Mouse (Mus musculus) kidney, embryonic 16.5 days (tissue): ENCODE results near the gene Pnma1. TPM values are rescaled to one million over a fixed set of nuclear protein-coding genes. Genes with fewer than 3 reads are reported as not detected.

Experiments used
- ATAC-seq: fragments of 200-750 bp; cut with Nextera tagmentation; 2 replicates; pipeline ENCODE4 v1.8.0; 2017; ENCODE audit warnings: moderate TSS enrichment; ENCODE audit not compliant: low FRiP score, low TSS enrichment
- H3K27ac ChIP-seq: fragments of 300-500 bp; sonication (generic); 2 replicates; pipeline ENCODE4 v1.5.1; 2014; ENCODE audit warnings: low read length
- H3K27me3 ChIP-seq: fragments of 300-500 bp; sonication (generic); 2 replicates; pipeline ENCODE4 v1.6.1; 2014; ENCODE audit warnings: low read length, control low read depth, mixed read lengths; ENCODE audit not compliant: insufficient read depth
- H3K36me3 ChIP-seq: fragments of 300-500 bp; sonication (generic); 2 replicates; pipeline ENCODE4 v1.6.1; 2014; ENCODE audit warnings: low read length, control low read depth, mixed read lengths; ENCODE audit not compliant: insufficient read depth
- H3K4me1 ChIP-seq: fragments of 300-500 bp; sonication (generic); 2 replicates; pipeline ENCODE4 v1.6.1; 2014; ENCODE audit warnings: low read length, control low read depth, mixed read lengths; ENCODE audit not compliant: insufficient read depth
- H3K4me2 ChIP-seq: fragments of 300-500 bp; sonication (generic); replicated peaks from 2 replicates; pipeline ENCODE4 v1.6.1; 2014; ENCODE audit warnings: low read depth, low read length
- H3K4me3 ChIP-seq: fragments of 300-500 bp; sonication (generic); 2 replicates; pipeline ENCODE4 v1.5.1; 2014; ENCODE audit warnings: mild to moderate bottlenecking, low read length
- H3K9ac ChIP-seq: fragments of 300-500 bp; sonication (generic); replicated peaks from 2 replicates; pipeline ENCODE4 v1.6.1; 2014; ENCODE audit warnings: low read length
- H3K9me3 ChIP-seq: fragments of 300-500 bp; sonication (generic); 2 replicates; pipeline ENCODE4 v1.6.1; 2016; ENCODE audit warnings: low read length, control low read depth
- WGBS: fragments of 180-500 bp; shearing (Covaris S2); extraction: QIAGEN DNeasy Blood & Tissue Kit; methylation state at CpG from one replicate; pipeline ENCODE4 v1.1.7; 2014; 5-methylcytosine and 5-hydroxymethylcytosine counted together
- polyA plus RNA-seq: library from polyadenylated mRNA; unstranded; fragments of >200 nt; fragmentation: Nextera tagmentation; extraction: Ambion mirVana; gene quantifications from 2 replicates; pipeline ENCODE4 v1.2.1, GENCODE M21; 2015

Pnma1 gene
- polyA plus RNA-seq, 1 experiment from 2014 or later: 1.1 TPM

DNA sequence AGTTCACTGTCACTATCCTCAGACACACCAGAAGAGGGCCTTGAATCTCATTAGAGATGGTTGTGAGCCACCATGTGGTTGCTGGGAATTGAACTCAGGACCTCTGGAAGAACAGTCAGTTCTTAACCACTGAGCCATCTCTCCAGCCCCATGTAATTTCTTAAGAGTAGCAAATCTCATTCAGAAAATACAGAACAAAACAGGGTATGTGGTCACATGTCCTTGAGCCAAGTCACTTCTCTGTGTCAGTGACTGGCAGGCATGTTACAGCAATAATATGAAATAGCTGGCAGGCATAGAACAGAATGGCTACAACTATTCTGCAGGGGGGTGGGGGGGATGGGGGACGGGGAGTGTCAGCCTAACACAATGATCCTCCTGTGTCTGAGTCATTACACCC lies 48.2 kb downstream of the Pnma1 start:
- Histone ChIP-seq H3K27me3 (no peaks in the 10 kb centered on the region), H3K9me3 (0 out of 2 replicates have a peak, but pooled peaks cover 3% of the 10 kb centered on the region)

DNA sequence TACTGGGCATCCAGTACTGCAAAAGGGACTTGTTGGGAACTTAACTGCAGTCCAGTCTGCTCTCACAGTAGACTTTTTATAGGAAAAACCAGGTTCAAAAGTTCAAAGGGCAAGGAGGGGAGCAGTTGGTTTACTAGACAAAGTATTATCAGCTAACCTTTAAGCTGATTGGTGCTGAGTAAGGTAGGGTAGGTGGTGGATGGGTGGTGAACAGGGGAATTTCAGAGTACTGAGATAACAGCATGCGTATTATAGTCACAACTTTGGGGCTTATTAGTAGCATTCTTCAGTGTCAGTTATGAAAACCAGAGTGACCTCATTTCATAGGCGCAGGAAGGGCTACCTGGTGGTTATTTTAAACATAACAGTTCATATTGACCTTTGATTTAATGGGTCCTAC lies 48.7 kb downstream of the Pnma1 start:
- no peak overlapping the region for H3K9ac ChIP-seq
- no peak for ATAC-seq
- no peaks in the 10 kb centered on the region for H3K4me1 ChIP-seq
- no peak overlapping the region for H3K4me2 ChIP-seq
- WGBS: 95% methylated on average over 2 of the region's 2 CpGs
- no peak overlapping the region for H3K27ac ChIP-seq
- no peak overlapping the region for H3K4me3 ChIP-seq
- H3K9me3 ChIP-seq: 0 out of 2 replicates have a peak, but pooled peaks cover 3% of the 10 kb centered on the region
- H3K36me3 ChIP-seq: no peaks in the 10 kb centered on the region
- H3K27me3 ChIP-seq: no peaks in the 10 kb centered on the region

More for the DNA sequence above, 48.2 kb downstream of the Pnma1 start:
- Histone ChIP-seq H3K4me2 (peak overlapping the region; percentile 89), H3K36me3 (no peaks in the 10 kb centered on the region), H3K27ac (no peak overlapping the region), H3K4me1 (no peaks in the 10 kb centered on the region), H3K9ac (no peak overlapping the region), H3K4me3 (no peak overlapping the region)
- 69% methylated on average over 1 of the region's 1 CpGs for WGBS
- ATAC-seq: no peak

Other genes with a start within 250 kb of the Pnma1 start
- gene Numb, start 226.6 kb downstream of the Pnma1 start, polyA plus RNA-seq: 44.3 and 51.6 TPM in 2 replicates
- 11.2 and 11.5 TPM in 2 replicates for gene Riox1, start 197.9 kb downstream of the Pnma1 start, polyA plus RNA-seq
- not detected in 2 replicates for gene Heatr4, start 163.6 kb downstream of the Pnma1 start, polyA plus RNA-seq
- gene Acot2, start 160.6 kb downstream of the Pnma1 start, polyA plus RNA-seq: 40.9 and 45.5 TPM in 2 replicates
- gene Acot1, start 139.0 kb downstream of the Pnma1 start, polyA plus RNA-seq: 69.0 and 69.8 TPM in 2 replicates
- gene Acot4, start 110.1 kb downstream of the Pnma1 start, polyA plus RNA-seq: 8.0 and 11.5 TPM in 2 replicates
- not detected in 2 replicates for gene Gm49366, start 109.6 kb downstream of the Pnma1 start, polyA plus RNA-seq
- 2.6 and 3.4 TPM in 2 replicates for gene Acot3, start 96.3 kb downstream of the Pnma1 start, polyA plus RNA-seq
- gene Acot5, start 79.2 kb downstream of the Pnma1 start, polyA plus RNA-seq: not detected in 2 replicates
- 1.7 and 1.9 TPM in 2 replicates for gene Acot6, start 47.8 kb downstream of the Pnma1 start, polyA plus RNA-seq
- gene Dnal1, start 34.1 kb downstream of the Pnma1 start, polyA plus RNA-seq: 4.2 and 4.8 TPM in 2 replicates
- 8.6 and 9.3 TPM in 2 replicates for gene Elmsan1, start 70.4 kb upstream of the Pnma1 start, polyA plus RNA-seq
- 32.5 and 34.8 TPM in 2 replicates for gene Ptgr2, start 136.7 kb upstream of the Pnma1 start, polyA plus RNA-seq
- 85.5 and 93.7 TPM in 2 replicates for gene Zfp410, start 168.4 kb upstream of the Pnma1 start, polyA plus RNA-seq
- gene Coq6, start 213.2 kb upstream of the Pnma1 start, polyA plus RNA-seq: 54.3 and 56.0 TPM in 2 replicates
- gene Fam161b, start 213.3 kb upstream of the Pnma1 start, polyA plus RNA-seq: 4.0 and 4.6 TPM in 2 replicates